Mouse (Mus musculus): ENCODE results near the gene Nxph1.

The Nxph1 gene

GRCm38 (mm10) chr6:9061261-9062105, 113.3 kb downstream of the Nxph1 start:
- no peaks in the 10 kb centered on the region for H3K27me3 ChIP-seq (ENCODE audit: insufficient read depth, low read length)
- TF ChIP-seq CTCF (conservative IDR thresholded peaks at IDR 0.05; ENCODE audit: low read length) = no peak
- TF ChIP-seq NANOG (IDR thresholded peaks at IDR 0.05; ENCODE audit: borderline replicate concordance, low read length) = no peak
- TF ChIP-seq POU5F1 (IDR thresholded peaks at IDR 0.05; ENCODE audit: borderline replicate concordance, low read length) = no peak
- no peaks in the 10 kb centered on the region for H3K4me1 ChIP-seq (replicated peaks; ENCODE audit: low read depth, low read length)
- no peak overlapping the region for H3K4me3 ChIP-seq (replicated peaks; ENCODE audit: low read length)
- no peaks in the 10 kb centered on the region for H3K36me3 ChIP-seq (ENCODE audit: insufficient read depth, low read length)
- H3K9me3 ChIP-seq (ENCODE audit: low read length) = no peaks in the 10 kb centered on the region

DNA sequence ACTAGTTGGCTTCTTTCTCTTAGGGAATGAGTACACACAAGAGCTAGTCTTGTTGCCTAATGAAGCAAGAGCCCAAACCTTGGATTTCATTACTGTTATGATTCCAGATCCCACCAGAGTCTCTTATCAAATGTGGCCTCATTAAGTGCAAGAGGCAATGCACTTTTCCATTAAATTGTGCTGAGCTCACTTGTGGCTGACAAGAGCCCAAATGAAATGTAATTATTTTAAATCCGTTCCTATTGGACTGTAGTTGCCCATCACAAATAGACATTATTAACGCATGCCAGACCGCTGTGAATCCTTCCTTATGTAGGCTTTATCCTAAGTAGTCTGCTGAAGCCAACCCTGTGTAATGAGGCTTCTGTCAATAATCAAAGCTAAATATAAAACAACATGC, 118.2 kb downstream of the Nxph1 start:
- no peaks in the 10 kb centered on the region for H3K36me3 ChIP-seq (ENCODE audit: insufficient read depth, low read length)
- no peaks in the 10 kb centered on the region for H3K9me3 ChIP-seq (ENCODE audit: low read length)
- no peak overlapping the region for H3K4me3 ChIP-seq (replicated peaks; ENCODE audit: low read length)
- no peak for TF ChIP-seq CTCF (conservative IDR thresholded peaks at IDR 0.05; ENCODE audit: low read length)
- TF ChIP-seq POU5F1 (IDR thresholded peaks at IDR 0.05; ENCODE audit: borderline replicate concordance, low read length) = no peak
- no peak for TF ChIP-seq NANOG (IDR thresholded peaks at IDR 0.05; ENCODE audit: borderline replicate concordance, low read length)
- H3K27me3 ChIP-seq (ENCODE audit: insufficient read depth, low read length) = no peaks in the 10 kb centered on the region
- H3K4me1 ChIP-seq (replicated peaks; ENCODE audit: low read depth, low read length) = no peaks in the 10 kb centered on the region

DNA sequence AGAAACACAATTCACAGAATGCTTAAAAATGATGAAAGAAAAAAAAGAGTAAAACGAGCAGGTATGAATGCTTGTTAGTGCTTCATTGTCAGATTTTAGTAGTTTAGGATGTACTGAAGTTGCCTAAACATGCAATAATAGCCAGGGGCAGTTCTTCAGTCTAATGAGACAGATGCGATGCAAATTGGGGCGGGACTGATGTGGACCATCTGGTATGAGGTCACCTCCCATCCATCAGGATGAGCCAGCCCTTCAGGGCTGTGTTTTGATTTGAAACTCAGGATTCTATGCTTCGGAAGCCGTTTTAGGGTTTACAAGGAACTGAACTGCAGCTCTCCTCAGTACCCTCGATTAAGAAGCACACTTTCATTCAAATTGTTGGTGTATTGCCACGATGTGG, 121.7 kb downstream of the Nxph1 start:
- H3K9me3 ChIP-seq (ENCODE audit: low read length) = no peaks in the 10 kb centered on the region
- TF ChIP-seq NANOG (IDR thresholded peaks at IDR 0.05; ENCODE audit: borderline replicate concordance, low read length) (no peak), POU5F1 (IDR thresholded peaks at IDR 0.05; ENCODE audit: borderline replicate concordance, low read length) (no peak), CTCF (conservative IDR thresholded peaks at IDR 0.05; ENCODE audit: low read length) (no peak)

DNA sequence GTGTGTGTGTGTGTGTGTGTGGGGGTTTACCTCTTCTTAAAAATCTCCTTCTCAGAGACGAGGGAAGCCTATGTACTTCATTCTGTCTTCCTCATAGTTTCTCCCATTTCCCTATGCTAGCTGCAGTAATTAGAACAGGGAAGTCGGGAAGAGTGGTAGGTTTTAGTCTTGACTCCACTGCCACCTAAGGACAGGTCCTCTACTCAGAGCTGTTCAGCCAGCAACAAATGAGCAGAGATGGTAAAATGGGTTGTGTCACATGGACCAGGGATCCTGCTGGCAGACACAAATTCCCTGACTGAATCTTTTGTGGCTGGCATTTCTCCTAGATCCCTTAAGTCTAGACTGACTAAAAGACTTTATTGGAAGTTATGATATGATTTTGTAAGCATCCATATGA, 128.2 kb downstream of the Nxph1 start:
- no peaks in the 10 kb centered on the region for H3K36me3 ChIP-seq (ENCODE audit: insufficient read depth, low read length)
- H3K27me3 ChIP-seq (ENCODE audit: insufficient read depth, low read length) = no peaks in the 10 kb centered on the region
- no peaks in the 10 kb centered on the region for H3K9me3 ChIP-seq (ENCODE audit: low read length)
- TF ChIP-seq CTCF (conservative IDR thresholded peaks at IDR 0.05; ENCODE audit: low read length) = no peak
- TF ChIP-seq NANOG (IDR thresholded peaks at IDR 0.05; ENCODE audit: borderline replicate concordance, low read length) = no peak
- TF ChIP-seq POU5F1 (IDR thresholded peaks at IDR 0.05; ENCODE audit: borderline replicate concordance, low read length) = no peak
- no peak overlapping the region for H3K4me3 ChIP-seq (replicated peaks; ENCODE audit: low read length)
- no peaks in the 10 kb centered on the region for H3K4me1 ChIP-seq (replicated peaks; ENCODE audit: low read depth, low read length)

More for the DNA sequence above, 121.7 kb downstream of the Nxph1 start:
- no peaks in the 10 kb centered on the region for H3K36me3 ChIP-seq (ENCODE audit: insufficient read depth, low read length)
- H3K4me3 ChIP-seq (replicated peaks; ENCODE audit: low read length) = no peak overlapping the region
- H3K4me1 ChIP-seq (replicated peaks; ENCODE audit: low read depth, low read length) = no peaks in the 10 kb centered on the region
- H3K27me3 ChIP-seq (ENCODE audit: insufficient read depth, low read length) = no peaks in the 10 kb centered on the region

GRCm38 (mm10) chr6:9077793-9078689, 129.8 kb downstream of the Nxph1 start:
- Histone ChIP-seq H3K27me3 (ENCODE audit: insufficient read depth, low read length) (no peaks in the 10 kb centered on the region), H3K4me3 (replicated peaks; ENCODE audit: low read length) (no peak overlapping the region), H3K4me1 (replicated peaks; ENCODE audit: low read depth, low read length) (no peaks in the 10 kb centered on the region), H3K9me3 (ENCODE audit: low read length) (no peaks in the 10 kb centered on the region), H3K36me3 (ENCODE audit: insufficient read depth, low read length) (no peaks in the 10 kb centered on the region)
- TF ChIP-seq CTCF (conservative IDR thresholded peaks at IDR 0.05; ENCODE audit: low read length) (no peak), POU5F1 (IDR thresholded peaks at IDR 0.05; ENCODE audit: borderline replicate concordance, low read length) (no peak), NANOG (IDR thresholded peaks at IDR 0.05; ENCODE audit: borderline replicate concordance, low read length) (no peak)

DNA sequence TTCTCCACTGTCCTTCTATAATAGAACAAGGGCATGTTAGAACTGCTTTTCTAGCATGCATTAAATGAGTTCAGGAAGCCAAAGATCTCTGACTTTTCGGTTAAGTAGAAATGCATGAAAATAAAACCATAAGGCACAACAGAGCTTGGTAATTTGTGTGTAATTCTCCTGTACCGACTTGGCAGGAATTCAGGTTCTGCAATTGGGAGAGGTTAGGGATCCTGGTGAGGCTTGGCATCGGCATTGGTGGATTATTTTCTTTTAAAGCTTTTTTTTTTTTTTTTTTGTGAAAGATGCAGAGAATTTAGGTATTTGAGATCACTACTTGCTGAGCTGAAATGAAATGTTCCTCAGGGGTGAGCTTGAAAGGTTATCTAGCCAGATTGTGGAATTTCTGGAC, 135.6 kb downstream of the Nxph1 start:
- Histone ChIP-seq H3K9me3 (ENCODE audit: low read length) (no peaks in the 10 kb centered on the region), H3K27me3 (ENCODE audit: insufficient read depth, low read length) (no peaks in the 10 kb centered on the region), H3K4me1 (replicated peaks; ENCODE audit: low read depth, low read length) (no peaks in the 10 kb centered on the region), H3K36me3 (ENCODE audit: insufficient read depth, low read length) (no peaks in the 10 kb centered on the region), H3K4me3 (replicated peaks; ENCODE audit: low read length) (no peak overlapping the region)
- TF ChIP-seq NANOG (IDR thresholded peaks at IDR 0.05; ENCODE audit: borderline replicate concordance, low read length) (no peak), POU5F1 (IDR thresholded peaks at IDR 0.05; ENCODE audit: borderline replicate concordance, low read length) (no peak), CTCF (conservative IDR thresholded peaks at IDR 0.05; ENCODE audit: low read length) (no peak)

GRCm38 (mm10) chr6:9097345-9097744, 149.1 kb downstream of the Nxph1 start:
- TF ChIP-seq CTCF (conservative IDR thresholded peaks at IDR 0.05; ENCODE audit: low read length) (no peak), POU5F1 (IDR thresholded peaks at IDR 0.05; ENCODE audit: borderline replicate concordance, low read length) (no peak), NANOG (IDR thresholded peaks at IDR 0.05; ENCODE audit: borderline replicate concordance, low read length) (no peak)
- H3K4me3 ChIP-seq (replicated peaks; ENCODE audit: low read length) = no peak overlapping the region

GRCm38 (mm10) chr6:9107366-9107765, 159.1 kb downstream of the Nxph1 start:
- Histone ChIP-seq H3K4me1 (replicated peaks; ENCODE audit: low read depth, low read length) (no peaks in the 10 kb centered on the region), H3K27me3 (ENCODE audit: insufficient read depth, low read length) (no peaks in the 10 kb centered on the region), H3K4me3 (replicated peaks; ENCODE audit: low read length) (no peak overlapping the region), H3K36me3 (ENCODE audit: insufficient read depth, low read length) (no peaks in the 10 kb centered on the region), H3K9me3 (ENCODE audit: low read length) (no peaks in the 10 kb centered on the region)
- TF ChIP-seq POU5F1 (IDR thresholded peaks at IDR 0.05; ENCODE audit: borderline replicate concordance, low read length) = no peak
- TF ChIP-seq NANOG (IDR thresholded peaks at IDR 0.05; ENCODE audit: borderline replicate concordance, low read length) = no peak
- TF ChIP-seq CTCF (conservative IDR thresholded peaks at IDR 0.05; ENCODE audit: low read length) = no peak

More at GRCm38 (mm10) chr6:9097345-9097744, 149.1 kb downstream of the Nxph1 start:
- Histone ChIP-seq H3K36me3 (ENCODE audit: insufficient read depth, low read length) (no peaks in the 10 kb centered on the region), H3K9me3 (ENCODE audit: low read length) (no peaks in the 10 kb centered on the region), H3K27me3 (ENCODE audit: insufficient read depth, low read length) (no peaks in the 10 kb centered on the region), H3K4me1 (replicated peaks; ENCODE audit: low read depth, low read length) (no peaks in the 10 kb centered on the region)
